Mouse (Mus musculus): ENCODE results near the gene Gldn. TPM values are rescaled to one million over a fixed set of nuclear protein-coding genes. Genes with fewer than 3 reads are reported as not detected.

Gene Gldn
- total RNA-seq (2021): 1 to 10 TPM; 6.1 to 7.1 TPM
- long read RNA-seq, experiment 1: 0 reads
- long read RNA-seq, experiment 2, partial matches to known transcripts: 1 of 1 reads
- long read RNA-seq, experiment 2, other reads (novel, unspliced or antisense): 0 of 1 reads

GRCm38 (mm10) chr9:54286331-54286987 lies at the start of gene Gldn:
Gene Gldn (plus strand): TSS chr9:54286486.
- DNase-seq: peak; percentile 42 to 57

GRCm38 (mm10) chr9:54244869-54245665 lies 41.2 kb upstream of the Gldn start:
- no peak for DNase-seq

- peak in 1 of 2 experiments; percentile 9 for DNase-seq
These were observed 21.5 kb upstream of the Gldn start for GRCm38 (mm10) chr9:54264754-54265153.

- no peak for DNase-seq
These were observed 18.3 kb upstream of the Gldn start, which contains the start of gene Cyp19a1 for GRCm38 (mm10) chr9:54268010-54268409. Gene Cyp19a1 (minus strand): TSS chr9:54268110.

GRCm38 (mm10) chr9:54269987-54270386 lies 16.3 kb upstream of the Gldn start:
- DNase-seq: no peak

GRCm38 (mm10) chr9:54270889-54271288 lies 15.4 kb upstream of the Gldn start:
- peak in 1 of 2 experiments; percentile 10 for DNase-seq

- no peak for DNase-seq
These were observed 11.0 kb upstream of the Gldn start for GRCm38 (mm10) chr9:54275283-54275682.

GRCm38 (mm10) chr9:54279046-54279589 lies 7.2 kb upstream of the Gldn start:
- DNase-seq: no peak

GRCm38 (mm10) chr9:54287804-54288203 lies 1.5 kb downstream of the Gldn start:
- DNase-seq: no peak

GRCm38 (mm10) chr9:54299389-54299788 lies 13.1 kb downstream of the Gldn start:
- no peak for DNase-seq

- peak in 1 of 2 experiments; percentile 29 for DNase-seq
These were observed 13.5 kb downstream of the Gldn start for GRCm38 (mm10) chr9:54299792-54300191.

GRCm38 (mm10) chr9:54301255-54301654 lies 15.0 kb downstream of the Gldn start:
- DNase-seq: no peak

GRCm38 (mm10) chr9:54308209-54308608 lies 21.9 kb downstream of the Gldn start:
- no peak for DNase-seq

GRCm38 (mm10) chr9:54308751-54309358 lies 22.6 kb downstream of the Gldn start:
- DNase-seq: no peak

- DNase-seq: no peak
These were observed 30.1 kb downstream of the Gldn start for GRCm38 (mm10) chr9:54316363-54316762.

- peak in 1 of 2 experiments; percentile 13 for DNase-seq
These were observed 37.2 kb downstream of the Gldn start for GRCm38 (mm10) chr9:54323456-54323855.

GRCm38 (mm10) chr9:54329201-54329600 lies 42.9 kb downstream of the Gldn start:
- DNase-seq: no peak

- no peak for DNase-seq
These were observed 49.3 kb downstream of the Gldn start for GRCm38 (mm10) chr9:54335582-54335981.

GRCm38 (mm10) chr9:54336532-54337144 lies 50.4 kb downstream of the Gldn start:
- DNase-seq: peak; percentile 54 to 66

GRCm38 (mm10) chr9:54342026-54342425 lies 55.7 kb downstream of the Gldn start:
- no peak for DNase-seq

GRCm38 (mm10) chr9:54356756-54357155 lies 70.5 kb downstream of the Gldn start:
- no peak for DNase-seq

Data from adrenal gland, postnatal 36 days (tissue).